Mouse (Mus musculus) erythroblast, embryonic 14.5 days (primary cell): ENCODE measurements around the gene Vps33a.

Experiments used
- GATA1 ChIP-seq: IDR thresholded peaks from 2 replicates; pipeline ENCODE4 v1.6.1; 2012; ENCODE audit warnings: low read length, inconsistent platforms, mixed read lengths
- TAL1 ChIP-seq: IDR thresholded peaks from 3 replicates; pipeline ENCODE4 v1.6.1; 2012; ENCODE audit warnings: low read length, inconsistent platforms, mixed read lengths

DNA sequence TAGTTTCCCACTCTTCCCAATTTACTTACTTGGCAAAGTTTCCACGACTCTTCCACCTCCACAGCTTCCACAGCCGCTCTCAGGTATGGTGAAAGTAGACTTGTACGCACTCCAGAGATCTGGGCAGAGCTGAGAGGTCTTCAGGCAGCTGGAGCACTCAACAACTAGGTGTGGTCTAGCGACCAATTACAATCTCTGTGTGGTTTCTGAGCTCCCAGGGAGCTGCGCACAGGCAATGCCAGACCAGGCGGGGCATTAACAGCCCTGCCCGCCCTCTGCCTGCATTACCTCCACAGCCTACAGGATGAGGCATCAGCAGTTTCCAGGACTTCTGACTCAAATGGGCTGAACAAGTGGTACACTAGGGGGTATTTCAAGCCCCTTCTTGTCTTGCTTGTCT is 47.6 kb downstream of the Vps33a start, which contains the start of gene Gm49027:
- TF ChIP-seq TAL1: no peak
- no peak for TF ChIP-seq GATA1
